Mouse (Mus musculus) embryonic stem cell, embryonic (primary cell): Measurements from ENCODE around the gene E130218I03Rik.

Source experiments
- CTCF ChIA-PET, 4 experiments: fragments of 300-600 bp in 2 of 4; fragments of 350-600 bp in 2 of 4; sonication (Branson Sonifier 250); formaldehyde crosslinking; loops; one replicate each; lab custom pipeline; 2022; ENCODE audit warnings: inconsistent platforms in 2 of 4; lab: Charles Lee
- POLR2A ChIA-PET, 4 experiments: fragments of 300-600 bp in 2 of 4; fragments of 350-600 bp in 2 of 4; sonication (Branson Sonifier 250); formaldehyde crosslinking; loops; one replicate each; lab custom pipeline; 2022; ENCODE audit warnings: antibody characterized with exemption in 4 of 4, inconsistent platforms in 1 of 4; lab: Charles Lee

Gene E130218I03Rik

GRCm38 (mm10) chr4:134246719-134247258 lies 3.3 kb downstream of the E130218I03Rik start, which contains the start of gene Gm30191:
Gene Gm30191 (plus strand): TSS chr4:134246935.
- ChIA-PET CTCF (interaction anchor here in 2 of 4 experiments (0.7 to 1.5 kb wide), 5 partner anchors 9 to 146 kb away, joined by 3 to 4 read pairs (median 4); partner anchors contain the start of gene Cep85 (in 1 of the 2)), POLR2A (interaction anchor here in 3 of 4 experiments (0.6 to 2.9 kb wide), 5 partner anchors 21 to 81 kb away, joined by 3 to 6 read pairs (median 4); partner anchors contain the start of gene Cep85 (in 2 of the 3))

GRCm38 (mm10) chr4:134249651-134250050 lies 6.2 kb downstream of the E130218I03Rik start:
- CTCF ChIA-PET, result interaction anchor here (0.5 to 3.8 kb wide), 40 partner anchors 10 to 764 kb away, joined by 3 to 18 read pairs (median 4); partner anchors contain the start of genes Cep85 (in 2 of the 4), Pafah2 (in 1 of the 4), Pdik1l (in 1 of the 4) and Slc30a2 (in 1 of the 4)
- POLR2A ChIA-PET, result interaction anchor here in 2 of 4 experiments (0.6 to 2.4 kb wide), 17 partner anchors 8 to 196 kb away, joined by 3 to 14 read pairs (median 4); partner anchors contain the start of genes Cep85 (in 1 of the 2), Cnksr1 (in 1 of the 2) and Pdik1l (in 1 of the 2)

GRCm38 (mm10) chr4:134250116-134250929 lies 6.9 kb downstream of the E130218I03Rik start:
- CTCF ChIA-PET, result interaction anchor here (0.5 to 3.8 kb wide), 40 partner anchors 10 to 763 kb away, joined by 3 to 18 read pairs (median 4); partner anchors contain the start of genes Cep85 (in 2 of the 4), Pafah2 (in 1 of the 4), Pdik1l (in 1 of the 4) and Slc30a2 (in 1 of the 4)
- POLR2A ChIA-PET, result interaction anchor here in 3 of 4 experiments (0.7 to 2.4 kb wide), 27 partner anchors 9 to 195 kb away, joined by 3 to 14 read pairs (median 3); partner anchors contain the start of genes Cep85 (in 2 of the 3), Cnksr1 (in 1 of the 3), Pafah2 (in 1 of the 3) and Pdik1l (in 1 of the 3)

- CTCF ChIA-PET, result interaction anchor here (0.5 to 3.8 kb wide), 18 partner anchors 12 to 451 kb away, joined by 3 to 18 read pairs (median 6); partner anchors contain the start of genes Cep85 (in 2 of the 4), Pafah2 (in 1 of the 4), Pdik1l (in 1 of the 4) and Slc30a2 (in 1 of the 4)
- POLR2A ChIA-PET, result interaction anchor here (0.6 to 2.4 kb wide), 23 partner anchors 9 to 1611 kb away, joined by 3 to 14 read pairs (median 4); partner anchors contain the start of genes Cep85 (in 2 of the 4), Cnksr1 (in 1 of the 4), Pafah2 (in 1 of the 4) and Pdik1l (in 1 of the 4)
Observed at GRCm38 (mm10) chr4:134250930-134251240, 7.4 kb downstream of the E130218I03Rik start.

GRCm38 (mm10) chr4:134251241-134252130 lies 8.0 kb downstream of the E130218I03Rik start:
- POLR2A ChIA-PET, result interaction anchor here (0.6 to 6.3 kb wide), 20 partner anchors 12 to 1610 kb away, joined by 3 to 43 read pairs (median 4); partner anchors contain the start of genes Cep85 (in 1 of the 4), Cnksr1 (in 1 of the 4), Pdik1l (in 1 of the 4) and Trim63 (in 1 of the 4)
- CTCF ChIA-PET, result interaction anchor here (0.6 to 3.8 kb wide), 16 partner anchors 11 to 413 kb away, joined by 3 to 18 read pairs (median 4); partner anchors contain the start of genes Pafah2 (in 2 of the 4), Cep85 (in 1 of the 4) and Pdik1l (in 1 of the 4)

GRCm38 (mm10) chr4:134252131-134252910 lies 8.9 kb downstream of the E130218I03Rik start:
- CTCF ChIA-PET, result interaction anchor here (0.6 to 2.8 kb wide), 13 partner anchors 10 to 414 kb away, joined by 3 to 18 read pairs (median 3); partner anchors contain the start of genes Cep85 (in 1 of the 4) and Pafah2 (in 1 of the 4)
- POLR2A ChIA-PET, result interaction anchor here in 3 of 4 experiments (0.6 to 6.3 kb wide), 10 partner anchors 11 to 1031 kb away, joined by 3 to 43 read pairs (median 4); partner anchors contain the start of genes Cep85 (in 1 of the 3), Stmn1 (in 1 of the 3) and Trim63 (in 1 of the 3)

GRCm38 (mm10) chr4:134252911-134253721 lies 9.7 kb downstream of the E130218I03Rik start:
- CTCF ChIA-PET, result interaction anchor here (0.5 to 2.8 kb wide), 14 partner anchors 10 to 143 kb away, joined by 3 to 18 read pairs (median 4); partner anchors contain the start of gene Pafah2 (in 1 of the 4)
- POLR2A ChIA-PET, result interaction anchor here in 3 of 4 experiments (0.5 to 6.3 kb wide), 18 partner anchors 10 to 341 kb away, joined by 3 to 43 read pairs (median 3); partner anchors contain the start of genes Cep85 (in 2 of the 3), Stmn1 (in 1 of the 3) and Trim63 (in 1 of the 3)

GRCm38 (mm10) chr4:134253722-134254324 lies 10.4 kb downstream of the E130218I03Rik start, which contains the start of gene Grrp1:
Gene Grrp1 (minus strand): TSS chr4:134254106.
- CTCF ChIA-PET, result interaction anchor here (0.5 to 2.8 kb wide), 12 partner anchors 9 to 98 kb away, joined by 3 to 18 read pairs (median 5); no protein-coding TSS in a partner anchor
- POLR2A ChIA-PET, result interaction anchor here in 3 of 4 experiments (0.5 to 6.3 kb wide), 25 partner anchors 9 to 346 kb away, joined by 3 to 43 read pairs (median 3); partner anchors contain the start of genes Cep85 (in 2 of the 3) and Stmn1 (in 1 of the 3)

- CTCF ChIA-PET, result interaction anchor here (0.6 to 2.5 kb wide), 9 partner anchors 8 to 68 kb away, joined by 3 to 8 read pairs (median 3); partner anchors contain the start of genes Cep85 (in 1 of the 4) and Gm30191 (in 1 of the 4)
- POLR2A ChIA-PET, result interaction anchor here in 3 of 4 experiments (0.6 to 6.3 kb wide), 16 partner anchors 8 to 669 kb away, joined by 3 to 43 read pairs (median 3); partner anchors contain the start of genes Cep85 (in 1 of the 3) and Rsrp1 (in 1 of the 3)
Observed at GRCm38 (mm10) chr4:134254835-134255234, 11.4 kb downstream of the E130218I03Rik start.

GRCm38 (mm10) chr4:134255854-134256253 lies 12.4 kb downstream of the E130218I03Rik start:
- ChIA-PET CTCF (interaction anchor here in 2 of 4 experiments (0.8 to 1.1 kb wide), 3 partner anchors 9 to 11 kb away, joined by 3 read pairs; partner anchors contain the start of gene Gm30191 (in 1 of the 2)), POLR2A (interaction anchor here in 2 of 4 experiments (0.6 to 6.3 kb wide), 9 partner anchors 8 to 903 kb away, joined by 3 to 43 read pairs (median 4); partner anchors contain the start of gene Cep85 (in 1 of the 2))

- ChIA-PET CTCF (interaction anchor here in 2 of 4 experiments (0.6 to 1.4 kb wide), 6 partner anchors 10 to 1373 kb away, joined by 3 to 5 read pairs (median 3); no protein-coding TSS in a partner anchor), POLR2A (interaction anchor here in 3 of 4 experiments (0.5 to 6.3 kb wide), 17 partner anchors 7 to 1277 kb away, joined by 3 to 43 read pairs (median 4); partner anchors contain the start of genes Cep85 (in 2 of the 3) and Pdik1l (in 1 of the 3))
Observed at GRCm38 (mm10) chr4:134256407-134257197, 13.1 kb downstream of the E130218I03Rik start.

- CTCF ChIA-PET, result interaction anchor here in 2 of 4 experiments (0.5 to 1.4 kb wide), 6 partner anchors 11 to 1220 kb away, joined by 3 to 5 read pairs (median 3); no protein-coding TSS in a partner anchor
- POLR2A ChIA-PET, result interaction anchor here in 3 of 4 experiments (0.5 to 6.3 kb wide), 17 partner anchors 10 to 1966 kb away, joined by 3 to 43 read pairs (median 4); partner anchors contain the start of genes Cep85 (in 2 of the 3) and Pdik1l (in 1 of the 3)
Observed at GRCm38 (mm10) chr4:134257198-134258009, 13.9 kb downstream of the E130218I03Rik start.
